Mouse (Mus musculus): Measurements from ENCODE around the gene Gas7. TPM values are rescaled to one million over a fixed set of nuclear protein-coding genes. Genes with fewer than 3 reads are reported as not detected.

The Gas7 gene
- total RNA-seq, 1 experiment = 2.4 TPM

DNA sequence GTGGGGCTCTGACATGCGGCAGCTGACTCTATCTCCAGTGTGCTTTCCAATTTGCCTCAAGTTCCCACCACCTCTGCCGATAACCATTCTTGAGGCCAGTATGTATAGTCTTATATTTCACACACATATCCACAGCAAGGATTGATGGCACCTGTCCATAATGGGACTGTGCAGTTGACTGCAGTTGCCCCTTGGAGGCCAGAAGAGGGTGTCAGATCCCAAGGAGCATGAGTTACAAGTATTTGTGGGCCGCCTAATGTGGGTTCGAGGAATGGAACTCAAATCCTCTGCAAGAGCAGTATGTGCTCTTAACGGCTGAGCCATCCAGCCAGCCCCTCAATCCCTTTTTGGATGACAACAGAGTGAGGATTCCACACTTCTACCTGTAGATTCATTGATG is 119.1 kb downstream of the Gas7 start:
- Histone ChIP-seq H3K9me3 (ENCODE audit: control insufficient read depth, insufficient read depth, low read depth, low read length) (no peaks in the 10 kb centered on the region), H3K4me3 (ENCODE audit: insufficient read depth in 1 of 2, low read depth in 1 of 2, low read length in 2 of 2, poor library complexity in 1 of 2, severe bottlenecking in 1 of 2) (no peak overlapping the region), H3K36me3 (ENCODE audit: control insufficient read depth, insufficient read depth, low read length, poor library complexity, severe bottlenecking) (no peaks in the 10 kb centered on the region), H3K9ac (ENCODE audit: insufficient read depth, low read depth, low read length, poor library complexity, severe bottlenecking) (no peak overlapping the region), H3K27ac (ENCODE audit: insufficient read depth, low read depth, low read length, poor library complexity, severe bottlenecking) (no peak overlapping the region), H3K4me1 (ENCODE audit: control insufficient read depth in 2 of 2, insufficient read depth in 2 of 2, low read length in 2 of 2, poor library complexity in 1 of 2) (no peaks in the 10 kb centered on the region)
- in situ Hi-C loops (cut with MboI; ENCODE audit: low sequenced_read_pairs in 2 of 2, unreplicated experiment in 2 of 2) = no loop called here
- TF ChIP-seq ZNF384 (IDR thresholded peaks at IDR 0.05; ENCODE audit: low read depth, low read length) = no peak
- TF ChIP-seq ZC3H11A (IDR thresholded peaks at IDR 0.05; ENCODE audit: borderline replicate concordance, low read depth, low read length) = no peak
- TF ChIP-seq HCFC1 (IDR thresholded peaks at IDR 0.05; ENCODE audit: borderline replicate concordance, insufficient read depth, low read length) = no peak
- TF ChIP-seq MAFK (IDR thresholded peaks at IDR 0.05; ENCODE audit: insufficient read depth, low read depth, low read length) = no peak
- TF ChIP-seq CHD2 (IDR thresholded peaks at IDR 0.05; ENCODE audit: low read depth, low read length) = no peak
- no peak for DNase-seq (ENCODE audit: low read depth, low spot score)

DNA sequence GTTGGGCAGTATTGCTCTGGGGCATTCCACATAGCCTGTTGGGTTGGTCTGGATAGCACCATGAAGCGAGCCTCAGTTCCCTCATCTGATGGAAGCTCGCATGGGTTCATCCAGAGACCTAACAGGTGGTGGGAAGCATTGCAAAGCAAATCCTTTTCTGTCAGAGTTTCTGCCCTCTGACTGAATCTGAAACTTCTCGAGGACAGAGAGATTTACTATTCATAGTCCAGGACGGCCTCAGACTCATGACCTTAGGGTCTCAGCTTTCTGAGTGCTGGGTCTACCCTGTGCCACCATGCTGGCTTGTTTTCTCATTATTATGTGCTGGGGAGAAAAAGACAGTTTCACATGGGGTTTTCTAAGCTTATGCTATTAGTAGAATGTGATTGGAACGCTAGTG is 122.2 kb downstream of the Gas7 start:
- TF ChIP-seq MAFK (IDR thresholded peaks at IDR 0.05; ENCODE audit: insufficient read depth, low read depth, low read length) = no peak
- no peak for TF ChIP-seq ZNF384 (IDR thresholded peaks at IDR 0.05; ENCODE audit: low read depth, low read length)
- no peak for TF ChIP-seq HCFC1 (IDR thresholded peaks at IDR 0.05; ENCODE audit: borderline replicate concordance, insufficient read depth, low read length)
- TF ChIP-seq CHD2 (IDR thresholded peaks at IDR 0.05; ENCODE audit: low read depth, low read length) = no peak
- TF ChIP-seq ZC3H11A (IDR thresholded peaks at IDR 0.05; ENCODE audit: borderline replicate concordance, low read depth, low read length) = no peak
- in situ Hi-C loops (cut with MboI; ENCODE audit: low sequenced_read_pairs in 2 of 2, unreplicated experiment in 2 of 2) = no loop called here

DNA sequence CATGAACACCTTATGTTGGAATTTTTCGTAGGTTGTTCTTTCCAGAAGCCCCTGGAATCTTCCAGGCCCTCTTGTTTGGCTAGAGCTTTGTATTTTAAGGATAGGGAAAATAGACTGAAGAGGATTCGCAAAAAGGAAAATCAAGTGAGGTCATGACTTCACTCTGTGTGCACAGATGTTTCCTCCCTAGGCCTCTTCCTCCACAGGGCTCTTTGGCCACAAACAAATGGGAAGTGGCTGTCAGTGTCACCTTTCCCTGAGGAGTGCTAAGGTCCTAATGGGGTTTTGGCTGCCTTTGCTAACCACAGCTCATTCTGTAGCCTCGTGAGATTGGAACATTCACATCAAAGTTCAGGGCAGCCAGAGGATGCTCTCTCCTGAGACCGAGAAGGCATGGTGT is 122.8 kb downstream of the Gas7 start:
- TF ChIP-seq ZNF384 (IDR thresholded peaks at IDR 0.05; ENCODE audit: low read depth, low read length) = no peak
- TF ChIP-seq ZC3H11A (IDR thresholded peaks at IDR 0.05; ENCODE audit: borderline replicate concordance, low read depth, low read length) = no peak
- TF ChIP-seq CHD2 (IDR thresholded peaks at IDR 0.05; ENCODE audit: low read depth, low read length) = no peak
- TF ChIP-seq MAFK (IDR thresholded peaks at IDR 0.05; ENCODE audit: insufficient read depth, low read depth, low read length) = no peak
- no peak for TF ChIP-seq HCFC1 (IDR thresholded peaks at IDR 0.05; ENCODE audit: borderline replicate concordance, insufficient read depth, low read length)
- Histone ChIP-seq H3K4me1 (ENCODE audit: control insufficient read depth in 2 of 2, insufficient read depth in 2 of 2, low read length in 2 of 2, poor library complexity in 1 of 2) (no peaks in the 10 kb centered on the region), H3K9me3 (ENCODE audit: control insufficient read depth, insufficient read depth, low read depth, low read length) (no peaks in the 10 kb centered on the region), H3K27ac (ENCODE audit: insufficient read depth, low read depth, low read length, poor library complexity, severe bottlenecking) (no peak overlapping the region), H3K4me3 (ENCODE audit: insufficient read depth in 1 of 2, low read depth in 1 of 2, low read length in 2 of 2, poor library complexity in 1 of 2, severe bottlenecking in 1 of 2) (no peak overlapping the region), H3K9ac (ENCODE audit: insufficient read depth, low read depth, low read length, poor library complexity, severe bottlenecking) (no peak overlapping the region), H3K36me3 (ENCODE audit: control insufficient read depth, insufficient read depth, low read length, poor library complexity, severe bottlenecking) (no peaks in the 10 kb centered on the region)
- no peak for DNase-seq (ENCODE audit: low read depth, low spot score)
- in situ Hi-C loops (cut with MboI; ENCODE audit: low sequenced_read_pairs in 2 of 2, unreplicated experiment in 2 of 2) = no loop called here

More for the DNA sequence above, 122.2 kb downstream of the Gas7 start:
- Histone ChIP-seq H3K4me1 (ENCODE audit: control insufficient read depth in 2 of 2, insufficient read depth in 2 of 2, low read length in 2 of 2, poor library complexity in 1 of 2) (no peaks in the 10 kb centered on the region), H3K9me3 (ENCODE audit: control insufficient read depth, insufficient read depth, low read depth, low read length) (no peaks in the 10 kb centered on the region), H3K4me3 (ENCODE audit: insufficient read depth in 1 of 2, low read depth in 1 of 2, low read length in 2 of 2, poor library complexity in 1 of 2, severe bottlenecking in 1 of 2) (no peak overlapping the region), H3K27ac (ENCODE audit: insufficient read depth, low read depth, low read length, poor library complexity, severe bottlenecking) (no peak overlapping the region), H3K36me3 (ENCODE audit: control insufficient read depth, insufficient read depth, low read length, poor library complexity, severe bottlenecking) (no peaks in the 10 kb centered on the region), H3K9ac (ENCODE audit: insufficient read depth, low read depth, low read length, poor library complexity, severe bottlenecking) (no peak overlapping the region)
- no peak for DNase-seq (ENCODE audit: low read depth, low spot score)

DNA sequence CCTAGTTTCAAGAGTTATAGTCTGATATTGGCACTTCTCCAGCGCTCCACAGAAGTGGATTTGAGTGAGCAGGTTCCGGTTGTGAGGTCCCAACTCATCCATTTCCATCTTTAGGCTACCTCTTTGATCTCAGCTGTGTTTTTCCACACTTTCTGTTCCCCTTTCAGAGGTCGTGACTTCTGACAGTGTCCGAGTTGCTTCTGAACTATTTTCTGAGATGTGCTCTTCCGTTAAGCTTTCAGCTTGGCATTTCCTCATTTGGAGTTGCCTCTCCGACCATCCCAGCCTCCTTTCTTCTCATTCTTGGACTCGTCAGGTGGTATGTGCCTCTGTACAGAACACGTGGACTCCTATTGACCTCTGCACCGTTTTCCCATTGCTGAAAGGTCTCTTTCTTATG is 123.9 kb downstream of the Gas7 start:
- Histone ChIP-seq H3K4me1 (ENCODE audit: control insufficient read depth in 2 of 2, insufficient read depth in 2 of 2, low read length in 2 of 2, poor library complexity in 1 of 2) (no peaks in the 10 kb centered on the region), H3K27ac (ENCODE audit: insufficient read depth, low read depth, low read length, poor library complexity, severe bottlenecking) (no peak overlapping the region), H3K9ac (ENCODE audit: insufficient read depth, low read depth, low read length, poor library complexity, severe bottlenecking) (no peak overlapping the region), H3K4me3 (ENCODE audit: insufficient read depth in 1 of 2, low read depth in 1 of 2, low read length in 2 of 2, poor library complexity in 1 of 2, severe bottlenecking in 1 of 2) (no peak overlapping the region), H3K36me3 (ENCODE audit: control insufficient read depth, insufficient read depth, low read length, poor library complexity, severe bottlenecking) (no peaks in the 10 kb centered on the region), H3K9me3 (ENCODE audit: control insufficient read depth, insufficient read depth, low read depth, low read length) (no peaks in the 10 kb centered on the region)
- no peak for TF ChIP-seq HCFC1 (IDR thresholded peaks at IDR 0.05; ENCODE audit: borderline replicate concordance, insufficient read depth, low read length)
- no peak for DNase-seq (ENCODE audit: low read depth, low spot score)
- in situ Hi-C loops (cut with MboI; ENCODE audit: low sequenced_read_pairs in 2 of 2, unreplicated experiment in 2 of 2) = no loop called here

DNA sequence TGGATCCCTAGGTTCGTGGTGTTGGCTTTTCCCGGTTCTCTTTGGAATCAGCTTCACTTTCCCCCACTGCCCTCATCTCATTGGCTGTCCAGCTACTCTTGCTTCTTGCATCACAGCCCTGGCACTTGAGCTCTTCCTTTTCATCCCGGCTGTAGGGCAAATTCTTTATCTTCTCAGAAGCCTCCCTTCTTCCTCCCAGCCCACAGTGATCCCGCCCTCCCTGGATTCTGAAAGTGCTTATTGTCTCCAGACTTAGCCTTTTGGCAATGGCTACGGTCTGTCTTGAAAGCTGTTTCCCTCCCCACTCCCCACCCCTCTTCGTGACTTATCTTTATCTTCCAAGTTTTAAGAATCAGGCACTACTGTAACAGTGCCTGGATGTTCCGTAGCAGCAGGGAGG is 126.3 kb downstream of the Gas7 start:
- Histone ChIP-seq H3K9ac (ENCODE audit: insufficient read depth, low read depth, low read length, poor library complexity, severe bottlenecking) (no peak overlapping the region), H3K9me3 (ENCODE audit: control insufficient read depth, insufficient read depth, low read depth, low read length) (no peaks in the 10 kb centered on the region), H3K27ac (ENCODE audit: insufficient read depth, low read depth, low read length, poor library complexity, severe bottlenecking) (no peak overlapping the region), H3K4me3 (ENCODE audit: insufficient read depth in 1 of 2, low read depth in 1 of 2, low read length in 2 of 2, poor library complexity in 1 of 2, severe bottlenecking in 1 of 2) (no peak overlapping the region), H3K36me3 (ENCODE audit: control insufficient read depth, insufficient read depth, low read length, poor library complexity, severe bottlenecking) (no peaks in the 10 kb centered on the region), H3K4me1 (ENCODE audit: control insufficient read depth in 2 of 2, insufficient read depth in 2 of 2, low read length in 2 of 2, poor library complexity in 1 of 2) (no peaks in the 10 kb centered on the region)
- in situ Hi-C loops (cut with MboI; ENCODE audit: low sequenced_read_pairs in 2 of 2, unreplicated experiment in 2 of 2) = no loop called here
- TF ChIP-seq ZNF384 (IDR thresholded peaks at IDR 0.05; ENCODE audit: low read depth, low read length) (no peak), ZC3H11A (IDR thresholded peaks at IDR 0.05; ENCODE audit: borderline replicate concordance, low read depth, low read length) (no peak), CHD2 (IDR thresholded peaks at IDR 0.05; ENCODE audit: low read depth, low read length) (no peak), HCFC1 (IDR thresholded peaks at IDR 0.05; ENCODE audit: borderline replicate concordance, insufficient read depth, low read length) (no peak), MAFK (IDR thresholded peaks at IDR 0.05; ENCODE audit: insufficient read depth, low read depth, low read length) (no peak)
- DNase-seq (ENCODE audit: low read depth, low spot score) = no peak

Measured in ES-E14 (cell line).